Mouse (Mus musculus) hindbrain, embryonic 16.5 days (tissue): ENCODE measurements around the gene Homer3. TPM values are rescaled to one million over a fixed set of nuclear protein-coding genes. Genes with fewer than 3 reads are reported as not detected.

Source experiments
- ATAC-seq: fragments of 200-750 bp; cut with Nextera tagmentation; 2 replicates; pipeline ENCODE4 v1.8.0; 2017; ENCODE audit warnings: moderate TSS enrichment, moderate library complexity
- H3K27ac ChIP-seq: fragments of 300-500 bp; sonication (generic); 2 replicates; pipeline ENCODE4 v1.5.1; 2014; ENCODE audit warnings: low read depth, mild to moderate bottlenecking, control low read depth, low read length, moderate library complexity
- H3K27me3 ChIP-seq: fragments of 300-500 bp; sonication (generic); replicated peaks from 2 replicates; pipeline ENCODE4 v1.6.1; 2014; ENCODE audit warnings: low read length; ENCODE audit not compliant: control insufficient read depth, insufficient read depth
- H3K36me3 ChIP-seq: fragments of 300-500 bp; sonication (generic); 2 replicates; pipeline ENCODE4 v1.6.1; 2014; ENCODE audit warnings: mild to moderate bottlenecking, low read length, moderate library complexity, mixed read lengths; ENCODE audit not compliant: control insufficient read depth, insufficient read depth
- H3K4me1 ChIP-seq: fragments of 300-500 bp; sonication (generic); 2 replicates; pipeline ENCODE4 v1.6.1; 2014; ENCODE audit warnings: low read depth, low read length; ENCODE audit not compliant: control insufficient read depth, insufficient read depth
- H3K4me2 ChIP-seq: fragments of 300-500 bp; sonication (generic); 2 replicates; pipeline ENCODE4 v1.6.1; 2014; ENCODE audit warnings: mild to moderate bottlenecking, low read length, control low read depth, moderate library complexity
- H3K4me3 ChIP-seq: fragments of 300-500 bp; sonication (generic); 2 replicates; pipeline ENCODE4 v1.5.1; 2014; ENCODE audit warnings: mild to moderate bottlenecking, low read length, control low read depth, moderate library complexity
- H3K9ac ChIP-seq: fragments of 300-500 bp; sonication (generic); 2 replicates; pipeline ENCODE4 v1.6.1; 2014; ENCODE audit warnings: low read depth, mild to moderate bottlenecking, control low read depth, low read length, moderate library complexity
- H3K9me3 ChIP-seq: fragments of 300-500 bp; sonication (generic); 2 replicates; pipeline ENCODE4 v1.6.1; 2014; ENCODE audit warnings: mild to moderate bottlenecking, low read length, moderate library complexity; ENCODE audit not compliant: control insufficient read depth
- WGBS: fragments of 180-500 bp; shearing (Covaris S2); extraction: QIAGEN DNeasy Blood & Tissue Kit; methylation state at CpG from one replicate; pipeline ENCODE4 v1.1.7; 2014; 5-methylcytosine and 5-hydroxymethylcytosine counted together
- polyA plus RNA-seq: library from polyadenylated mRNA; unstranded; fragments of >200 nt; fragmentation: Nextera tagmentation; extraction: Ambion mirVana; gene quantifications from 2 replicates; pipeline ENCODE4 v1.2.1, GENCODE M21; 2015

The Homer3 gene
- polyA plus RNA-seq, 1 experiment from 2014 or later: 24.4 TPM

GRCm38 (mm10) chr8:70278175-70278574 is 4.5 kb upstream of the Homer3 start:
- no peak for ATAC-seq
- WGBS: 60% methylated on average over 15 of the region's 15 CpGs
- H3K9ac ChIP-seq: peak overlapping the region; percentile 23; the same call in 1 of the 2 replicates
- H3K9me3 ChIP-seq: no peaks in the 10 kb centered on the region
- H3K4me1 ChIP-seq: peaks cover 6% of the 10 kb centered on the region; the same call in 1 of the 2 replicates
- peak overlapping the region; percentile 3; the same call in 1 of the 2 replicates for H3K4me2 ChIP-seq
- no peak overlapping the region for H3K4me3 ChIP-seq
- no peaks in the 10 kb centered on the region for H3K27me3 ChIP-seq
- H3K36me3 ChIP-seq: no peaks in the 10 kb centered on the region
- no peak overlapping the region for H3K27ac ChIP-seq

DNA sequence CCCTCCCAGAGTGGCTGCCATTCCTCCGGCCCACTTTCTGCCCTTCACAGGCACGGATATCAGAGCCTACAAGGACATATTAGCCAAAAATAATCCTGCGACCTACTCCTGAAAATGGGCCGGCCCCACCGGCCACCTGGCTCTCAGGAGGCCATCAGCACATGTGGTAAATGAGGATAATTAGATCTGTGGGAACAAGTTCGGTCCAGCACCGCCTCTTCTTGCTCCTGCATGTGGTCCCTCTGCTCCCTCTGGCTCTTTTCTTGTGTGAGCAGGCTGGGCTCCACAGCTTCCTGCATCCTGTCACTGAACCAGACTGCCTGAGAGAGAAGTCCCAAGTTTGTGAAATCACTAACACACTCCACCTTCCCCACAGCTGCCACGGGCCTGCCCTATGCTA is 3.4 kb upstream of the Homer3 start:
- peaks cover 10% of the 10 kb centered on the region for H3K4me1 ChIP-seq
- H3K4me3 ChIP-seq: no peak overlapping the region
- H3K36me3 ChIP-seq: no peaks in the 10 kb centered on the region
- H3K9ac ChIP-seq: 0 out of 2 replicates have a peak overlapping the region, but pooled peaks have one; percentile 4
- no peak overlapping the region for H3K4me2 ChIP-seq
- H3K27ac ChIP-seq: no peak overlapping the region
- no peaks in the 10 kb centered on the region for H3K9me3 ChIP-seq
- WGBS: 72% methylated on average over 8 of the region's 8 CpGs
- ATAC-seq: no peak
- H3K27me3 ChIP-seq: no peaks in the 10 kb centered on the region

- 49% methylated on average over 3 of the region's 3 CpGs for WGBS
- no peaks in the 10 kb centered on the region for H3K9me3 ChIP-seq
- H3K4me3 ChIP-seq: no peak overlapping the region
- 0 out of 2 replicates have a peak, but pooled peaks cover 5% of the 10 kb centered on the region for H3K36me3 ChIP-seq
- ATAC-seq: no peak
- H3K9ac ChIP-seq: 0 out of 2 replicates have a peak overlapping the region, but pooled peaks have one; percentile 28
- H3K27ac ChIP-seq: no peak overlapping the region
- peaks cover 12% of the 10 kb centered on the region for H3K4me1 ChIP-seq
- no peak overlapping the region for H3K4me2 ChIP-seq
- H3K27me3 ChIP-seq: no peaks in the 10 kb centered on the region
Measured at GRCm38 (mm10) chr8:70281001-70281400, 1.6 kb upstream of the Homer3 start.

DNA sequence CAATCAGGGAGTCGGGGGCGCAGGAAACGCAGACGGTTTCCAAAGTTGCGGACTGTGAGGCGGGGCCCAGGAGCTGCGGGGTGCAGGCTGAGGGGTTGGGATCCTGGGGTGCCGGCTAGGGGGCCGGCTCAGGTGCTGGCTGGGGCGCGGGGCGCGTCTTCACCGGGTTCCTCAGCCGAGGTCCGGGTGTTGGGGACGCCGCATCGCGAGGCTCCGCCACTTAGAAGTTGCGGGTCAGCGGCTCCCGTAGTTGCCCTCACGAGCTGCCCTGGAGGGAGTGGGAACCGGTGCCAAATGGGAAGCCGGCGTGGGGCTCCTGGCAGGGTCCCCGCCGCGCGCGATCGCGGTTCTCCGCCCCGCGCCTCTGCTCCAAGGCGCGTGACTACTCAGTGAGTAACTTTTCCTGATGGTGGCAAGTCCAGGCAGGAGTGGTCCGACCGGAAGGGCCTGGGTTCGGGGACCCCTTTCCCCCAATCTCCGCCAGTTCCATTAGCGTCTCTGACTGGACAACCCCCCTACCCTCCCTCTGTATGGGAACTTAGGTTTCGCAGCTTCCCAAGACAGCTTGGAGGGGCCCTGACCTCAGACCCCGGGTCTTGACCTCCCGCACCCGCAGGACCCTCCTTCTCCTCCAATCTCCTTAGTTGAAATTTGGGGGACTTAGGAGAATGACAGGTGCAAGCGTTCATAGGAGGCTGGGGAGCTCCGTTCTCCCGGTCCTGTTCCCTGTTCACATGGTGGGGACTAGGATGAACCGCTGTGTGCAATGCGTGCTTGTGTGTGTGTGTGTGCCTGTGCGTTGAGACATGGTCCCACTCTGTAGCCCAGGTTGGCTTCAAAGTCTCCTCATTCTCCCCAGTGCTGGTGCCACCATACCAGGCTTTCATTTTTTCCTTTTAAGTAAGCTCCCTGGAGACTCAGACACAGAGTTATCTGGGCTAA is 780 bp downstream of the Homer3 start:
- Histone ChIP-seq H3K9me3 (no peaks in the 10 kb centered on the region), H3K36me3 (0 out of 2 replicates have a peak, but pooled peaks cover 7% of the 10 kb centered on the region), H3K4me2 (peak overlapping the region; percentile 71), H3K27ac (peak overlapping the region; percentile 51; the same call in 1 of the 2 replicates), H3K4me1 (peaks cover 12% of the 10 kb centered on the region), H3K27me3 (no peaks in the 10 kb centered on the region), H3K4me3 (peak overlapping the region; percentile 72), H3K9ac (peak overlapping the region; percentile 82)
- 1% methylated on average over 35 of the region's 55 CpGs for WGBS
- ATAC-seq: peak; percentile 51

DNA sequence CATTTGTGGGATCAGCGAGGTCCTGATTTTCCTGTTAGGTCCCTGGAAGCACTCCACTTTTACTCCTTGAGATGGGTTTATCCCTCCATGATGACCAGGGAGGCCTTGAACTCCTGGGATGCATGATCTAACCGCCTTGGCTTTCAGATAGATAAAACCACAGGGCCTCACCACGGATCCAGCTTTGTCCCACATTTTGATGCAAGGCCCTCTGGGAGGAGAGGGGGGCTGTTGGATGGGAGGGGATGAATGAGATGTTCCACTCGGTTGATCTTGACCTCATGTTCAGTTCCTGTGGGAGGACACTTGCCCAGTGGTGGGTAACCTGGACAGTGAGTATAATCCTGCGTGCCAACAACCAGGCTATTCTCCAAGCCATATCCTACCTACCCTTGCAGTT is 1.8 kb downstream of the Homer3 start:
- Histone ChIP-seq H3K4me2 (no peak overlapping the region), H3K27ac (no peak overlapping the region), H3K27me3 (no peaks in the 10 kb centered on the region), H3K9me3 (no peaks in the 10 kb centered on the region), H3K36me3 (peaks cover 8% of the 10 kb centered on the region; the same call in 1 of the 2 replicates), H3K9ac (no peak overlapping the region), H3K4me3 (no peak overlapping the region), H3K4me1 (peaks cover 12% of the 10 kb centered on the region)
- WGBS: 74% methylated on average over 5 of the region's 5 CpGs
- ATAC-seq: no peak

DNA sequence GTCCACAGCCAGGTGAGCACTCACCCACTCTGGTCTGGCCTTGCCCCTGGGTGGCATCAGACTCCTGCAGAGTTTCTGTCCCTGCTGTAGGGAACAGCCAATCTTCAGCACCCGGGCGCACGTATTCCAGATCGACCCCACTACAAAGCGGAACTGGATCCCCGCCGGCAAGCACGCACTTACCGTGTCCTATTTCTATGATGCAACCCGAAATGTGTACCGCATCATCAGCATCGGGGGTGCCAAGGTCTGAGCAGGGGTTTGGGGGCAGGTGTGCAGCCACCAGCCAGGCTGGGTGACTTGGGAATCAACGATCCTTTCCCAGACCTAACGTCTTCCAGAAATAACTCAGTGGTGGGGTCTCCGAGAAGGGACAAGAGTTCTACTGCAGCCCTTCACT is 2.7 kb downstream of the Homer3 start:
- H3K36me3 ChIP-seq: peaks cover 12% of the 10 kb centered on the region; the same call in 1 of the 2 replicates
- no peak overlapping the region for H3K9ac ChIP-seq
- 97% methylated on average over 15 of the region's 15 CpGs for WGBS
- no peaks in the 10 kb centered on the region for H3K9me3 ChIP-seq
- H3K4me2 ChIP-seq: no peak overlapping the region
- no peak for ATAC-seq
- no peak overlapping the region for H3K27ac ChIP-seq
- H3K4me3 ChIP-seq: no peak overlapping the region
- peaks cover 12% of the 10 kb centered on the region for H3K4me1 ChIP-seq
- no peaks in the 10 kb centered on the region for H3K27me3 ChIP-seq

- 90% methylated on average over 8 of the region's 8 CpGs for WGBS
- peaks cover 12% of the 10 kb centered on the region; the same call in 1 of the 2 replicates for H3K36me3 ChIP-seq
Measured at GRCm38 (mm10) chr8:70286737-70287136, 4.1 kb downstream of the Homer3 start.

DNA sequence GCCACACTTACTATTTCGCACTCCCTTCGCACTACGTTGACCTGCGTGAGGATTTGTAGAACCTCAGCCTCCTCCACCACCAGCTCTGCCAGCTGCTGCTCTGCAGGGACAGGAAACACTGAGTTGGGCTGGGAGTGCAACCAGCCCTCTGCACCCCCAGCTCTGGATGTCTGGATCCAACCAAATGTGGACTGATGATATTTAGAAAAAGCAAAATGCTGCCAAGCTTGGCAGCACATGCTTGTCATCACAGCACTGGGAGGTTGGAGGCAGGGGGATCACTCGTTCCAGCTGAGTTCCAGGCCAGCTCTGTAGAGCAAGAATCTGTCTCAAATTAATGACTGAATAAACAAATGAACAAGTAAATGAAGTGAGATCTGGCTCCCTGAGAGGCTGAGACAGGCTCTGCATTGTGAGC is 11.4 kb downstream of the Homer3 start:
- no peak for ATAC-seq
- H3K36me3 ChIP-seq: peaks cover 47% of the 10 kb centered on the region
- 79% methylated on average over 5 of the region's 5 CpGs for WGBS

More at GRCm38 (mm10) chr8:70286737-70287136, 4.1 kb downstream of the Homer3 start:
- no peak for ATAC-seq
- no peak overlapping the region for H3K4me2 ChIP-seq
- no peak overlapping the region for H3K9ac ChIP-seq
- H3K9me3 ChIP-seq: no peaks in the 10 kb centered on the region
- no peak overlapping the region for H3K27ac ChIP-seq
- H3K27me3 ChIP-seq: no peaks in the 10 kb centered on the region
- no peak overlapping the region for H3K4me3 ChIP-seq
- H3K4me1 ChIP-seq: peaks cover 12% of the 10 kb centered on the region

GRCm38 (mm10) chr8:70300881-70301280 is 18.3 kb downstream of the Homer3 start:
- no peak overlapping the region for H3K27ac ChIP-seq
- 83% methylated on average over 3 of the region's 3 CpGs for whole genome bisulfite sequencing
- H3K4me3 ChIP-seq: no peak overlapping the region
- H3K4me2 ChIP-seq: no peak overlapping the region
- H3K9ac ChIP-seq: no peak overlapping the region
- H3K9me3 ChIP-seq: no peaks in the 10 kb centered on the region
- H3K36me3 ChIP-seq: peaks cover 26% of the 10 kb centered on the region
- peaks cover 18% of the 10 kb centered on the region for H3K4me1 ChIP-seq
- ATAC-seq: no peak
- H3K27me3 ChIP-seq: no peaks in the 10 kb centered on the region

More for the DNA sequence above, 11.4 kb downstream of the Homer3 start:
- Histone ChIP-seq H3K4me1 (no peaks in the 10 kb centered on the region), H3K27ac (no peak overlapping the region), H3K4me2 (no peak overlapping the region), H3K9me3 (no peaks in the 10 kb centered on the region), H3K27me3 (no peaks in the 10 kb centered on the region), H3K4me3 (no peak overlapping the region), H3K9ac (no peak overlapping the region)
